Mouse (Mus musculus): ENCODE results near the gene Faim. TPM values are rescaled to one million over a fixed set of nuclear protein-coding genes. Genes with fewer than 3 reads are reported as not detected.

Faim gene
- polyA plus RNA-seq (2016; fragmentation: Nextera tagmentation; extraction: Ambion mirVana), result 54.4 and 57.3 TPM in 2 replicates

DNA sequence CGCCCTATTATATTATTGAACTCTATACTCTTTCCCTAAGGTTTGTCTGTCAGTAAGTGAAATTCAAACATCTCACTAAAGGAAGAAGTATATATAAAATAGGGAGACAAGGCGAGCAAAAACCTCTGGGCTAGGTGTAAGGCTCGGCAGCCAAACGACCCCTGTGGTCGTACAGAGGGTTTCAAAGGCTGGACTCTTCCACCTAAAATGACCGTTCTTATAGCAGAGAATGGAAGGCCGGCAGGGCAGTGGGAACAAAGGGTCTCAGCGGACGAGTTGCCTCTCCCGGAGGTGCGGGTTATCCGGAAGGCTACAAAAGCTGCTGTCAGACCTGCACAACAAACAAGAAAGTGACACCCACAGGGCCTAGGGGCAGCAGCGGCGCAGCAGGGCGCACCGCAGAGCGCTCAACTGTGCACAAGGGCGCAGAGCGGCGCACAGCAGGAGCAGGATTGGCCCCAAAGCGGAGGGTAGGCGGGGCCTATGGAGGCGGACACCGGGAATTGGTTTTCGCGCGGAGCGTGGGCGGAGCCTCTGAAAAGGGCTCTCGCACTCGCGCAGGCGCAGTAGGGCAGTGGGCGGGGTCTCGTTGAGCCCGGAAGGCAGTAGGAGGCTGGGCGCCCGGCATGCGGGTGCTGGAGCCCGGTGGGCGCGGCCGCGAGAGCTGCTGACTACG is at the start of gene Faim:
TSS of gene Faim (plus strand) at position 574 of the 676 bp plus-strand sequence.
- DNase-seq (ENCODE audit: low spot score), result peak; percentile 100
- Histone ChIP-seq H3K9me3 (replicated peaks) (no peaks in the 10 kb centered on the region), H3K4me3 (peak within 1 kb of the TSS; percentile 88), H3K27me3 (ENCODE audit: low read depth, poor library complexity, severe bottlenecking) (peaks cover 18% of the 10 kb centered on the region), H3K27ac (peak within 1 kb of the TSS; percentile 88), H3K4me1 (peaks cover 17% of the 10 kb centered on the region; the same call in 1 of the 2 replicates), H3K36me3 (no peaks in the 10 kb centered on the region)
- 2% methylated on average over 45 of the region's 45 CpGs for WGBS

DNA sequence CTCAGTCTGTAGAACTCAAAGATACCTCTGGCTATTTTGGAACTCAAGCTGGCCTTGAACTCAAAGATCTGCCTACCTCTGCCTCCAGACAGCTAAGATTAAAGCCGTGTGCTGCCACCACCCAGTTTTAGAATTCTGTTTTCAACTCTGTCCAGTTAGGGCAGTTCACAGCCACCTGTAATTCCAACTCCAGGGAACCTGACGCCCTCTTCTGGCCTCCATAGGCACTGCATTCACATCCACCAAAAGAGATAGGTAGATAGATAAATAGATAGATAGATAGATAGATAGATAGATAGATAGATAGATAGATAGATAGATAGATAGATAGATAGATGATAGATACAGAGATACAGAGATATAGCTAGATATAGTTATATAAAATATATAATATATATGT is 46.9 kb upstream of the Faim start:
- Histone ChIP-seq H3K27me3 (ENCODE audit: low read depth, poor library complexity, severe bottlenecking) (peaks cover 26% of the 10 kb centered on the region), H3K9me3 (replicated peaks) (no peaks in the 10 kb centered on the region), H3K4me1 (0 out of 2 replicates have a peak, but pooled peaks cover 4% of the 10 kb centered on the region), H3K4me3 (no peak overlapping the region), H3K27ac (no peak overlapping the region), H3K36me3 (no peaks in the 10 kb centered on the region)
- DNase-seq (ENCODE audit: low spot score), result peak; percentile 57
- 24% methylated on average over 2 of the region's 2 CpGs for WGBS

- no peak overlapping the region for H3K27ac ChIP-seq
- H3K4me3 ChIP-seq, result peak overlapping the region; percentile 31
- peak; percentile 71 for DNase-seq (ENCODE audit: low spot score)
- H3K9me3 ChIP-seq (replicated peaks), result no peaks in the 10 kb centered on the region
- peaks cover 89% of the 10 kb centered on the region for H3K27me3 ChIP-seq (ENCODE audit: low read depth, poor library complexity, severe bottlenecking)
- H3K36me3 ChIP-seq, result no peaks in the 10 kb centered on the region
- under 1% methylated on average over 40 of the region's 40 CpGs for WGBS
- peaks cover 34% of the 10 kb centered on the region for H3K4me1 ChIP-seq
These were observed 33.8 kb upstream of the Faim start for GRCm38 (mm10) chr9:98952171-98953050.

GRCm38 (mm10) chr9:98953291-98953690 is 32.9 kb upstream of the Faim start:
- Histone ChIP-seq H3K9me3 (replicated peaks) (no peaks in the 10 kb centered on the region), H3K36me3 (no peaks in the 10 kb centered on the region), H3K4me1 (peaks cover 34% of the 10 kb centered on the region), H3K4me3 (no peak overlapping the region), H3K27me3 (ENCODE audit: low read depth, poor library complexity, severe bottlenecking) (peaks cover 94% of the 10 kb centered on the region), H3K27ac (no peak overlapping the region)
- 3% methylated on average over 4 of the region's 4 CpGs for WGBS
- no peak for DNase-seq (ENCODE audit: low spot score)

DNA sequence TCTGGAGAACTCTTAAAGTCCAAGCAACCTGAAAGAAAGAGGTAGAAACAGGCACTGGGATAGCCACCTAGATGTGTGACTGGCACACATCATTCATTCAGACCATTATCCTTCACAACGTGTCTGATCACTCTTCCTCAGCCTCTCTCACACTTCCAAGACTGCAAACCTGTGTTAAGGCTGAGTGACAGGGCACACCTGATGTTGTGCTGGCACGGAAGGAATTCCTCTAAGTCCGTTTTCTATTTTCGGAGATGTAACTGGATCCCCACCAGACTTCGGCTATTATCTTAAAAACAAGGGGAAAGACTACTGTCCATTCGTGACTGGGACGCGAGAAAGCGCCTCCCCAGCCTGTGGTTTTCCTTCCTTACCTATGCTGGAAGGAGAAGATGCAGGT is 32.3 kb upstream of the Faim start:
- no peak overlapping the region for H3K27ac ChIP-seq
- no peaks in the 10 kb centered on the region for H3K9me3 ChIP-seq (replicated peaks)
- H3K36me3 ChIP-seq, result no peaks in the 10 kb centered on the region
- H3K4me3 ChIP-seq, result no peak overlapping the region
- H3K4me1 ChIP-seq, result peaks cover 34% of the 10 kb centered on the region
- H3K27me3 ChIP-seq (ENCODE audit: low read depth, poor library complexity, severe bottlenecking), result peaks cover 95% of the 10 kb centered on the region
- 2% methylated on average over 9 of the region's 9 CpGs for WGBS
- DNase-seq (ENCODE audit: low spot score), result no peak

DNA sequence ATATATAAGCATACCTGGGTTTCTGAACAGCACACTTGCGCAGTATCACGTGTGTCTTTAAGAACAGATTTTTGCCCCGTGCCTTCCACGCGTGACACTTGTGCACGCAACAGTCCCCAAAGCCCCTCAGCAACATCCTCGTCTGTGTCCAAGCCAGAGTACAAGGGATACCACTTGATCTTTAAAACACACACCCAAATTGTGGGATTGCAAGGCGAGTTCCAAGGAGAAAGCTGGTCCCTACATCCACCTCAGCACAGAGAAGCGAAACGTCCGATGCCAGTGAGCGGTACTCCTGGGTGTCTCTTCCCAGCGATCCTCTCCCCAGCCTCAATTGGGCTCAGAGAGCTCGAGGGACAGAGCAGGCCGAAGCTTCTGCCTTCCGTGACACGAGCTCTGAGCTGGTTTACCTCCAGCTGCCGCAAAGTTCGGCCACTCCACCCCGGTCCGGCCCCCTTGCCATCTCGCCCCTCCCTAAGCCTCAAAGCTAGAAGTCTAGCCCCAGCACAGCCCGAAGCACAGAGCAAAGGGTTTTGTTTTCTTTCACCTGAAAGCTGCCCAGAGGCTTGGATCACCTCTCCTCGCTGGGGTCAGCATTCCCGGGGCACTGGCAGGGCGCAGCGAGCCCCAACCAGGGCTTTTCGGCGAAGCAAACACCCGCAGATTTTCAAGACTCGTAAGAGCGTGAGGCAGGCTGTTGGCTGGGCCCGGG is 31.6 kb upstream of the Faim start:
- 1% methylated on average over 33 of the region's 33 CpGs for WGBS
- DNase-seq (ENCODE audit: low spot score), result peak; percentile 73
- peaks cover 96% of the 10 kb centered on the region for H3K27me3 ChIP-seq (ENCODE audit: low read depth, poor library complexity, severe bottlenecking)
- H3K36me3 ChIP-seq, result no peaks in the 10 kb centered on the region
- H3K4me1 ChIP-seq, result peaks cover 34% of the 10 kb centered on the region
- peak overlapping the region; percentile 60 for H3K4me3 ChIP-seq
- H3K27ac ChIP-seq, result no peak overlapping the region
- no peaks in the 10 kb centered on the region for H3K9me3 ChIP-seq (replicated peaks)

DNA sequence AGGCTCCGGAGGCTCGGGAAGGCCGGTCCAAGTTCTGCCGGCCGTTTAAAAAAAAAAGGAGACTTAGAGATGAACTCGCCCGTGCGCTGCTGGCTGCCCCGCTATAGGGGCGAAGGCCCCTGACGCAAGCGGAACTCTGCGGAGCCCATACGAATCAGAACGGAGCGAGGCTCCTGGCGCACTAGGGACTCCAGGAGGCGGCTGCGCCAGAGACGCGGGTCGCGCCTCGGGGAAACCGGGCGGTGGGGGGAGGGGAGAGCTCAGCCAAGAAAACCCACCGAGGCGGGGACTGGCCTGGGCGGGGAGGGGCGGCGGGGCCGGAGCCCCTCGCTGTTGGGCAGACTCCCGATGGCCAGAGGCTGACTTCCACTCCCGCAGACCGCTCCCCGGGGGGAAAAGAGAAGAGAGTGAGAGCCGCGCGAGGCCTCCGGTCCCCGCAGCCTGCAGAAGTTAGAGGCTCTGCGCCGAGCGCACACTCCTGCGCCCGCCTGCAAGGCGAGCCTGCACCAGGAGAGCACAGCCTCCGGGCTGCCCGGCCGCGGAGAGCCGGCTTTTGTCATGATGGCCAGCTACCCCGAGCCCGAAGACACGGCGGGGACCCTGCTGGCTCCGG is 31.0 kb upstream of the Faim start, which contains the start of gene Foxl2:
TSS of gene Foxl2 (plus strand) at position 186 of the 613 bp plus-strand sequence.
- Histone ChIP-seq H3K9me3 (replicated peaks) (no peaks in the 10 kb centered on the region), H3K4me1 (peaks cover 34% of the 10 kb centered on the region), H3K36me3 (no peaks in the 10 kb centered on the region), H3K27me3 (ENCODE audit: low read depth, poor library complexity, severe bottlenecking) (peaks cover 98% of the 10 kb centered on the region), H3K4me3 (peak within 1 kb of the TSS; percentile 60), H3K27ac (peak within 1 kb of the TSS; percentile 56)
- 1% methylated on average over 57 of the region's 58 CpGs for WGBS
- DNase-seq (ENCODE audit: low spot score), result peak; percentile 79

DNA sequence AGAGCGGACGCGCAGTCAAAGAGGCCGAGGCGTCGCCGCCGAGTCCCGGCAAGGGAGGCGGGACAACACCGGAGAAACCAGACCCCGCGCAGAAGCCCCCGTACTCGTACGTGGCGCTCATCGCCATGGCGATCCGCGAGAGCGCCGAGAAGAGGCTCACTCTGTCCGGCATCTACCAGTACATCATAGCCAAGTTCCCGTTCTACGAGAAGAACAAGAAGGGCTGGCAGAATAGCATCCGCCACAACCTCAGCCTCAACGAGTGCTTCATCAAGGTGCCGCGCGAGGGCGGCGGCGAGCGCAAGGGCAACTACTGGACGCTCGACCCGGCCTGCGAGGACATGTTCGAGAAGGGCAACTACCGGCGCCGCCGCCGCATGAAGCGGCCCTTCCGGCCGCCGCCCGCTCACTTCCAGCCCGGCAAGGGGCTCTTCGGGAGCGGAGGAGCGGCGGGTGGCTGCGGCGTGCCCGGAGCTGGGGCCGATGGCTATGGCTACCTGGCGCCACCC is 30.4 kb upstream of the Faim start:
- peaks cover 98% of the 10 kb centered on the region for H3K27me3 ChIP-seq (ENCODE audit: low read depth, poor library complexity, severe bottlenecking)
- WGBS, result under 1% methylated on average over 60 of the region's 60 CpGs
- H3K27ac ChIP-seq, result peak overlapping the region; percentile 56
- no peaks in the 10 kb centered on the region for H3K36me3 ChIP-seq
- H3K4me1 ChIP-seq, result peaks cover 34% of the 10 kb centered on the region
- peak; percentile 76 for DNase-seq (ENCODE audit: low spot score)
- peak overlapping the region; percentile 60 for H3K4me3 ChIP-seq
- H3K9me3 ChIP-seq (replicated peaks), result no peaks in the 10 kb centered on the region

- Histone ChIP-seq H3K4me1 (peaks cover 34% of the 10 kb centered on the region), H3K27ac (peak overlapping the region; percentile 56), H3K27me3 (ENCODE audit: low read depth, poor library complexity, severe bottlenecking) (peaks cover 98% of the 10 kb centered on the region), H3K9me3 (replicated peaks) (no peaks in the 10 kb centered on the region), H3K36me3 (no peaks in the 10 kb centered on the region), H3K4me3 (peak overlapping the region; percentile 60)
- DNase-seq (ENCODE audit: low spot score), result peak; percentile 80
- under 1% methylated on average over 80 of the region's 80 CpGs for WGBS
These were observed 29.4 kb upstream of the Faim start for GRCm38 (mm10) chr9:98956591-98957381.

- WGBS, result 1% methylated on average over 23 of the region's 23 CpGs
- Histone ChIP-seq H3K4me3 (no peak overlapping the region), H3K9me3 (replicated peaks) (no peaks in the 10 kb centered on the region), H3K36me3 (no peaks in the 10 kb centered on the region), H3K4me1 (peaks cover 29% of the 10 kb centered on the region), H3K27me3 (ENCODE audit: low read depth, poor library complexity, severe bottlenecking) (peaks cover 98% of the 10 kb centered on the region), H3K27ac (no peak overlapping the region)
- peak; percentile 60 for DNase-seq (ENCODE audit: low spot score)
These were observed 28.3 kb upstream of the Faim start for GRCm38 (mm10) chr9:98957751-98958351.

- Histone ChIP-seq H3K27ac (no peak overlapping the region), H3K4me3 (no peak overlapping the region), H3K27me3 (ENCODE audit: low read depth, poor library complexity, severe bottlenecking) (peaks cover 98% of the 10 kb centered on the region), H3K4me1 (peaks cover 29% of the 10 kb centered on the region), H3K36me3 (no peaks in the 10 kb centered on the region), H3K9me3 (replicated peaks) (no peaks in the 10 kb centered on the region)
- WGBS, result 3% methylated on average over 6 of the region's 6 CpGs
- DNase-seq (ENCODE audit: low spot score), result no peak
These were observed 27.5 kb upstream of the Faim start for GRCm38 (mm10) chr9:98958628-98959027.
